Mouse (Mus musculus): Measurements from ENCODE around the gene Ccdc96. TPM values are rescaled to one million over a fixed set of nuclear protein-coding genes. Genes with fewer than 3 reads are reported as not detected.

Ccdc96 gene
- polyA plus RNA-seq, 1 experiment: 3.4 TPM

DNA sequence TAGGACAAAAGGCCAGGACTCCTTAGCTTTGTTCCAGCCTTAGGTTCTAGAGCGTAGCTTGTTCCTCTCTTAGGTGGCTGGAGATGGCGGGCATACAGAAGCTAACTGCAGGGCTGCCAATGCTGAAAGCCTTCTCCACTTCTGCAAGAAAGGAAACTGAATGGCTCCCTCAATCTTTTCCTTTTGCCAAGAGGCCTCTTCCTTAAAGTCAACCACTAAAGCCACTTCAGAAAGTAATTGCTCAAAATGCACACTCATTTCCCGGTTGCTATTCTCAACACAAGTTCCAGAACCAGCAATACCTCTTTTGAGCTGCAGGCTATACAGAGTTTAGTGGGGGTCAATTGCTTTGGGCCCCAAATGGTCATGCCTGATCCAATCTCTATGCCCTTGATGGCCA, 6.9 kb upstream of the Ccdc96 start:
- TF ChIP-seq POLR2A (IDR thresholded peaks at IDR 0.05; ENCODE audit: borderline replicate concordance, extremely low read depth, insufficient read depth, insufficient read length, poor library complexity, severe bottlenecking) (no peak), CTCF (IDR thresholded peaks at IDR 0.05; ENCODE audit: borderline replicate concordance, extremely low read depth, insufficient read depth, insufficient read length) (no peak)

DNA sequence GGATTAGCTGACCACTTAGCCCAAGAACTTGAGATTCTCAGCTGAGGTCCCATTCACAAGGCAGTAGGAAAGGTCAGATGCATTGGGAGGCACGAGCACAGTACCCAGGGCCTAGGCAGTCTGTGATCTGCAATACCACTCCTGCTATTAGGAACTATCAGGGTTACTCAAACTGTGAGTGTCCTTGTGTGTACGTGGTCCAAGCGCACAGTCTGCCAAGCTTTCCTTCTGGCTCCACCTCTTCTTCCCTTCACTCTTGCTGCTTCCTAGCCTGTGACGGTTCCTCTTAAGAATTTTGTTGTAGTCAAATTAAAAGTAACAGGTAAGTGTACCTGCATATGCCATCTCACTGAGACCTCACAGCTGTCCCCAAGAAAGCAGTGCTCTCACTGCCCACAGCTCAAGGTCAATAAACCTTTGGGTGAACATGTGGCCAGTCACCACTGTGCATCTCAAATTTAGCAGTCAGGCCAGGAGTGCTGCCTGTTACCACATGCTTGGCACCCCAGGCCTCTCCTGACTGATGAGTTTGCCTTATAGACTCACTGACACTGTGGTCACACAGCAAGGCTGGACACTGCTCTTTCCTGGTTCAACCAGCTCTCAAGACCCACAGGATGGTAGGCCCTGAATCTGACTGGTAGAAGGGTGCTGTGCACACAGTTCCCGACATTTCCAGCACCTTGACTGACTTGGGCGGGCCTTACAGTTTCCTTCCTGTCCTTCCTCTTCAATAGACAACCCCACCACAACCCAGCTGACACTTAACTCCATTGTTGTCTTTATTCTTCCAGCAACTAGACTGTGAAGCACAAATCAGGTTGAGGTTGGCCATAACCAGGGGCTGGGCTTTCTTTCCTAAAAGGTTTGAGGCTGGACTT, 5.6 kb upstream of the Ccdc96 start:
- DNase-seq (ENCODE audit: low read depth): no peak
- no peak for TF ChIP-seq POLR2A (IDR thresholded peaks at IDR 0.05; ENCODE audit: borderline replicate concordance, extremely low read depth, insufficient read depth, insufficient read length, poor library complexity, severe bottlenecking)
- no peak for TF ChIP-seq CTCF (IDR thresholded peaks at IDR 0.05; ENCODE audit: borderline replicate concordance, extremely low read depth, insufficient read depth, insufficient read length)

More for the DNA sequence above, 6.9 kb upstream of the Ccdc96 start:
- no peak for DNase-seq (ENCODE audit: low read depth)

DNA sequence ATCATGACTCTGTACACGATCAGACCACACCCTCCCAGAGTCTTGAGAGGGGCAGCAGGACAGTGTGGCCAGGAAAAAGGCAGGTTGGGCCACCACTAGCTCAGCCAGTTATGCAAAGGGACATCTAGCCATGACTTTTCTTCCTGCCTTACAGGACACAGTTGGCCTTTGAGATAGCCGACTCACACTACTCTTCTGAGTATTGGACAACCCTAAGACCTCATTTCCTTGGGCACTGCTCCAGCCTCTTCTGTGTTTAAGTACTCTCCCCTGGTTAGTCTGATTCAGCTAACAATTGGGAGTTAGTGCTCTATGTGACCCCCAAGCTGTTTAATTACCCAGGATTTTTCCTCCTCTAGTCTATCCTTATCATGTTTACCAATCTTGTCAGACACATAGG, 4.7 kb upstream of the Ccdc96 start:
- no peak for DNase-seq (ENCODE audit: low read depth)
- TF ChIP-seq POLR2A (IDR thresholded peaks at IDR 0.05; ENCODE audit: borderline replicate concordance, extremely low read depth, insufficient read depth, insufficient read length, poor library complexity, severe bottlenecking) (no peak), CTCF (IDR thresholded peaks at IDR 0.05; ENCODE audit: borderline replicate concordance, extremely low read depth, insufficient read depth, insufficient read length) (no peak)

DNA sequence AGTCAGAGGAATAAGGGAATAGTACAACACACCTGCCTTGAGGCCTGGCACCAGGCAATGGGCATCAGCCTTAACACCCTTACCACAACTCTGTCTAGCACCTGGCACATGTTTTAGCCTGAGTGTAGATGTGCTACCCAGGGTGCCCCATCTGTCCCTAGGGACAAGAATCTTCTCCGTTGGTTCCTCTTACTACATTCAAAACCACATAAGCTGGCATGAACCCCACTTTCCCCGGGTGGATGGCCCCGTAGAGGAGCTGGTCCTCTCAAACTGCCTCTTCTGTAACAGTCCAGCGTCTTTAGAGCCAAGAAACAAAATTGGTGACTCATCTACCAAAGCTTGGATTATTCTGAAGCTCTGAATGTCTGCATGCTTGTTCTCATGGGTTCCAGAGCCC, 4.0 kb upstream of the Ccdc96 start:
- TF ChIP-seq CTCF (IDR thresholded peaks at IDR 0.05; ENCODE audit: borderline replicate concordance, extremely low read depth, insufficient read depth, insufficient read length): no peak
- TF ChIP-seq POLR2A (IDR thresholded peaks at IDR 0.05; ENCODE audit: borderline replicate concordance, extremely low read depth, insufficient read depth, insufficient read length, poor library complexity, severe bottlenecking): no peak
- DNase-seq (ENCODE audit: low read depth): no peak

DNA sequence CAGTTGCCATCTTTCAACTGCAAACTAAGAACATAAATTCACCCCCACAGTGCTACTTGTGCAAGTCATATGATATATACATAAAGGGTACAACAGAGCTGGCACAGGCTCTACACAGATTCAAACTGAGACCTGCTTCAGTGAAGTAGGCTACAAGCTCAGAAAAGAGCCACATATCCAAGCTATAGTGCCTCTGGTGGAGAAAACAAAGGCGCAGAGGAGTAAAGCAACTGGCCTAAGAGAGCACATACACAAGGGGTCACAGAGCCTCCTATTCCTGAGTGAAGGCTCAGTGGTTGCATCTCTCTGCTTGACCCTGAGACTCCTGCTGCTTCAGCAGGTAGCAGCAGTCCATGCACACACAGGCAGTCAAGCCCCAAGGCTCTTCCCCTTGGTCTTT, 3.3 kb upstream of the Ccdc96 start:
- DNase-seq (ENCODE audit: low read depth): no peak
- peak; percentile 7; the same call in 1 of the 2 replicates for TF ChIP-seq CTCF (IDR thresholded peaks at IDR 0.05; ENCODE audit: borderline replicate concordance, extremely low read depth, insufficient read depth, insufficient read length)
- TF ChIP-seq POLR2A (IDR thresholded peaks at IDR 0.05; ENCODE audit: borderline replicate concordance, extremely low read depth, insufficient read depth, insufficient read length, poor library complexity, severe bottlenecking): no peak

DNA sequence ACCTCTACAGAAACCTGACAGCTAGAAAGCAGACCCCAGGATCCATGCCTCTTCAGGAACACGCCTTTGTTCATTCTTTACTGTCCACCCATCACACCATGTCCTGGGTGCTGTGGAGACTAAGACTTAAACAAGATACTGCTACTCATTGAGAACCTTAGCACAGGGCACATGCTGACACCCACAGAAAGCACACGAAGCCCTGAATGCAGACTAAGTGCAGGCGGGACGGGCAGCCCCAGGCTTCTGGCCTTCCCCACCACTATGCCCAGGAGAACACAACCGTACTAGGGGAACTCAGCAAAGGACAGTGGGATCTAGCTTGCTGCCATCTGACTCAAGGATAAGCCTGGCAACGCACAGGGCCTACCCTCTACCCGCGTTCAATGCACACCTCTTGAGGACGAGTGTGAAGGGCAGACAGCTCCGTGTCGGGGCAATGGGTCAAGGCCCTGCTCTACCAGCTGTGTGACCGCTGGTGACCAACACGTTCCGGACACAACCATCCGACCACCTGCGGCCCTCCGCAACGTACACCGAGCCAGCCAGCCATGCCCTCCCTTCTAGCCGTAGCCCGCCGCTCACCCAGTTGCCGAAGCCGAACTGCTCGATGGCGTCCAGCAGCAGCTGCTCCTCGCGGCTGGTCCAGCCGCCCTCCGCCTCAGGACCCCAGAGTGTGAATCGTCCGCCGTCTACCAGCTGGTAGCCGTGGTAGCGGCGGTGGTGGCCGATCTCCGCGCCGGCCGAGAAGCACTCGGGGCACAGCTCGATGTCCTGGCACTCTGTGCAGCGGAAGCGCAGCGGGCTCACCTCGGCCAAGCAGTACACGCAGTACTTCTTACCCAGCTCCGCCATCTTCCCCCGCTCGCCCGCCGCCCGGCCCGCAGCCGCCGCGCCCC, 936 bp upstream of the Ccdc96 start:
- DNase-seq (ENCODE audit: low read depth): peak; percentile 64

DNA sequence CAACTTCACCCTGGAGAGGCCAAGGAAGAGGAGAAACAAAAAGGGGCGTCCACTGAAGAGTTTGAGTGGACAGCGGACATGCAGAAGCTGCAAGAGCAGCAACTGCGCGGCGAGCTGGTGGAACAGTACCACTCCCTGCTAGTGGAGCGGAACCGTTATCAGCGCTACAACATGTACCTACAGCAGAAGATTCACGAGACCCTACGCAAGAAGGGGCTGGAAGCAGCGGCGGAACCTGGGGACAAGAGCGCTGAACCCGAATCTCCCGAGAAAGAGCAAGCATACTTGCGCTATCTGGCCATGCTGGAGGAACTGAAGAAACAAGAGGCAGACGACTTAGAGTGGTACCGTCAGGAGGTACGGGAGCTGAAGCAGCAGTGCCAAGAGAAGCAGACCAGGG, 918 bp downstream of the Ccdc96 start:
- no peak for DNase-seq (ENCODE audit: low read depth)
- TF ChIP-seq POLR2A (IDR thresholded peaks at IDR 0.05; ENCODE audit: borderline replicate concordance, extremely low read depth, insufficient read depth, insufficient read length, poor library complexity, severe bottlenecking) (no peak), CTCF (IDR thresholded peaks at IDR 0.05; ENCODE audit: borderline replicate concordance, extremely low read depth, insufficient read depth, insufficient read length) (no peak)

More for the DNA sequence above, 936 bp upstream of the Ccdc96 start:
- TF ChIP-seq POLR2A (IDR thresholded peaks at IDR 0.05; ENCODE audit: borderline replicate concordance, extremely low read depth, insufficient read depth, insufficient read length, poor library complexity, severe bottlenecking) (no peak), CTCF (IDR thresholded peaks at IDR 0.05; ENCODE audit: borderline replicate concordance, extremely low read depth, insufficient read depth, insufficient read length) (no peak)

DNA sequence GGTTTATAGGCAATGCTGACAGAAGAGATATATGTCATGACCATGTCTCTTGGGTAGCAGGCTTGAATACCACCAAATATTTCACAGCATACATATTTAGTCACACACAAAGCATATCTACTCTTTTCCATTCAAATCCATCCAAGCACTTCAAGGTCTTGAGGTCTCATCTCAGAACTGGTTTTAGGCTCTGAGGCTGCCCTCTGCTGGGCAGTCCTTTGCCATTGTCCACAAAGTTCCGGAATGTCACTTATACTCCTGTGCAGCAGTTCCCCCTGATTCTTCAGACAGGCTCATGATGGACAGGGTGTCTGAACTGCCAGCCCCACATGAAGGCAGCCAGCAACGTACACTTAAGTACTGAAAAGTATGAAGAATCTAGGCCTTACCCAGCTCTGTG, 4.8 kb downstream of the Ccdc96 start:
- no peak for TF ChIP-seq POLR2A (IDR thresholded peaks at IDR 0.05; ENCODE audit: borderline replicate concordance, extremely low read depth, insufficient read depth, insufficient read length, poor library complexity, severe bottlenecking)
- peak; percentile 65; the same call in 1 of the 2 replicates for TF ChIP-seq CTCF (IDR thresholded peaks at IDR 0.05; ENCODE audit: borderline replicate concordance, extremely low read depth, insufficient read depth, insufficient read length)
- DNase-seq (ENCODE audit: low read depth): peak; percentile 54

DNA sequence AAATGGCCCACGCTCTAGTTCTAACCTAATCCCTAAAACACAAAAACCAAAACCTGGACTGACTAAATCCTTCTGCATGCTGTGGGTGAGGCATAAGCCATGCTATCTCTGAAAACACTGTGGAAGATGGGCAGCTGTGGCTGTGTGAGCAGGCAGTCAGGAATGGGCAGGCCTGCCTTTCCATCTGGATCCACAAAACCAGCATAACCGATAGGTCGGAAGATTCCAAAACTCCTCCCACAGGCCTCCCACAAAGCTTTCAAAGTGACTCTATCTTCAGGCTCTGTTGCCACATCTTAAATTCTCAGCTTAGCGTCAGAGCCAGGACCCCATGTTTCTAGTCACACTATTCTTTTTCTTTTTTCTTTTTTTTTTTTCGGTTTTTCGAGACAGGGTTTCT, 9.5 kb downstream of the Ccdc96 start:
- TF ChIP-seq CTCF (IDR thresholded peaks at IDR 0.05; ENCODE audit: borderline replicate concordance, extremely low read depth, insufficient read depth, insufficient read length) (no peak), POLR2A (IDR thresholded peaks at IDR 0.05; ENCODE audit: borderline replicate concordance, extremely low read depth, insufficient read depth, insufficient read length, poor library complexity, severe bottlenecking) (no peak)
- no peak for DNase-seq (ENCODE audit: low read depth)

DNA sequence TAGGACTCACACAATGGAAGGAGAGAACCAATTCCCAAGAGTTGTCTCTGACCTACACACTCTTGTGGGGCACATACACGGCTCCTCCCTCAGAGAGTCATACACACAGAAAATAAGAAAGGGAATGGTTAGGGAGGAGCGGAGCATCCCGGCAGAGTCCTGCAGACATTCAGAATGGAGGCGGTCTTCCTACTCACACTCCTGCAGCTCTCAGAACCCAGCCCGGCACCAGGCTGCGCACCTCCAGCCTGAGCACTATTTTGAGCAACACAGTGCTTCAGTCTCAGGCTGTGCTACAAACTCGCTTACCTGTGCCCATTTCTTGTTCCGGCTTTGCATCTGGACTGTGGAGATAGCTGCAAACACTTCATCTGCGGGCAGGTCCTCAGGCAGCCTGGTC, 10.3 kb downstream of the Ccdc96 start:
- DNase-seq (ENCODE audit: low read depth): no peak
- TF ChIP-seq CTCF (IDR thresholded peaks at IDR 0.05; ENCODE audit: borderline replicate concordance, extremely low read depth, insufficient read depth, insufficient read length) (no peak), POLR2A (IDR thresholded peaks at IDR 0.05; ENCODE audit: borderline replicate concordance, extremely low read depth, insufficient read depth, insufficient read length, poor library complexity, severe bottlenecking) (no peak)

DNA sequence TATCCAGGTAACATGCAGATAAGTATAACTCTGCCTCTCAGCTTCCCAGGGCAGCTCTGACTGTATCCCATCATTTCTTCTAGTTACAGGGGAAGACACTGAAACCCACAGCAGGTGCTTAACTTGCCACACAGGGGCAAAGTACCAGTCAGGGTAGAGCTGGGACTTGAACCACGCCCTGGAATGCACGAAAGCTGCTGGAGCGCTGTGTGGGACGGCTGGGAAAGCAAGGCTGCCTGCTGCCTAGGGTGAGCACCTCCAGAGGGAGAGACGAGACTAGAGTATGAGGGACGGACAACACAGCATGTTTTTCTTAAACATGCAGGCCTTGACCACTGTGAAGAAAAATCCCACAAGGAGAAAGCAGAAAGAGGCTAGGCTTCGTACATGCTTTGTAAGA, 20.8 kb downstream of the Ccdc96 start:
- no peak for DNase-seq (ENCODE audit: low read depth)
- TF ChIP-seq POLR2A (IDR thresholded peaks at IDR 0.05; ENCODE audit: borderline replicate concordance, extremely low read depth, insufficient read depth, insufficient read length, poor library complexity, severe bottlenecking) (no peak), CTCF (IDR thresholded peaks at IDR 0.05; ENCODE audit: borderline replicate concordance, extremely low read depth, insufficient read depth, insufficient read length) (no peak)
